Mouse (Mus musculus) liver, adult 2 months (tissue): ENCODE data around the gene Isyna1.

Experiments
- CTCF ChIP-seq: fragments of 200-500 bp; IDR thresholded peaks from 2 replicates; pipeline ENCODE4 v1.5.1; 2011; ENCODE audit warnings: low read depth, low read length, control low read depth
- POLR2A ChIP-seq: fragments of 200-500 bp; IDR thresholded peaks from 2 replicates; pipeline ENCODE4 v1.6.1; 2011; ENCODE audit warnings: low read length, control low read depth; ENCODE audit not compliant: insufficient read depth; ENCODE audit errors: extremely low read depth

GRCm38 (mm10) chr8:70615894-70616293 lies 21.7 kb downstream of the Isyna1 start, which contains the start of gene Lrrc25:
- TF ChIP-seq POLR2A (no peak), CTCF (no peak)
